Mouse (Mus musculus) kidney, adult 2 months (tissue): ENCODE measurements around the gene Hnrnpdl.

Source experiments
- CTCF ChIP-seq: fragments of 200-500 bp; conservative IDR thresholded peaks from 2 replicates; pipeline ENCODE4 v1.5.1; 2011; ENCODE audit warnings: low read depth, mild to moderate bottlenecking, control low read depth, low read length, moderate library complexity, mixed read lengths; ENCODE audit not compliant: insufficient read depth, insufficient read length
- POLR2A ChIP-seq: fragments of 200-500 bp; IDR thresholded peaks from one replicate; pipeline ENCODE4 v1.6.1; 2011; ENCODE audit warnings: low read depth, low read length, control low read depth

GRCm38 (mm10) chr5:100000048-100000447, 39.4 kb downstream of the Hnrnpdl start:
- TF ChIP-seq POLR2A (no peak), CTCF (no peak)
